Mouse (Mus musculus) limb, embryonic 11.5 days (tissue): ENCODE measurements around the gene Cox19. TPM values are rescaled to one million over a fixed set of nuclear protein-coding genes. Genes with fewer than 3 reads are reported as not detected.
A peak's percentile ranks its signal among the peaks of the same experiment; 100 is the strongest.
"Not testable (repeated sequence)": the region's sequence is repeated elsewhere in the genome, so short reads cannot be mapped to it uniquely, and the experiment has no call there.

ENCODE experiments used
- ATAC-seq: fragments of 200-750 bp; cut with Nextera tagmentation; 2 replicates; pipeline ENCODE4 v1.8.0; 2017; ENCODE audit warnings: low read depth; ENCODE audit not compliant: insufficient number of reproducible peaks, low FRiP score, low TSS enrichment
- DNase-seq: peaks from one replicate; pipeline ENCODE4 v3.0.0-alpha.2; 2015; ENCODE audit warnings: low spot score
- H3K27ac ChIP-seq: fragments of 300-500 bp; sonication (generic); replicated peaks from 2 replicates; pipeline ENCODE4 v1.5.1; 2014; ENCODE audit warnings: low read depth, mild to moderate bottlenecking, low read length
- H3K27me3 ChIP-seq: fragments of 300-500 bp; sonication (generic); 2 replicates; pipeline ENCODE4 v1.6.1; 2014; ENCODE audit warnings: mild to moderate bottlenecking, low read length, mixed read lengths; ENCODE audit not compliant: control insufficient read depth, insufficient read depth
- H3K36me3 ChIP-seq: fragments of 300-500 bp; sonication (generic); 2 replicates; pipeline ENCODE4 v1.6.1; 2014; ENCODE audit warnings: mild to moderate bottlenecking, low read length, moderate library complexity, mixed read lengths; ENCODE audit not compliant: control insufficient read depth, insufficient read depth
- H3K4me1 ChIP-seq: fragments of 300-500 bp; sonication (generic); 2 replicates; pipeline ENCODE4 v1.6.1; 2014; ENCODE audit warnings: low read length, mixed read lengths; ENCODE audit not compliant: control insufficient read depth, insufficient read depth
- H3K4me2 ChIP-seq: fragments of 300-500 bp; sonication (generic); 2 replicates; pipeline ENCODE4 v1.6.1; 2014; ENCODE audit warnings: low read depth, mild to moderate bottlenecking, moderate library complexity; ENCODE audit not compliant: severe bottlenecking
- H3K4me3 ChIP-seq: fragments of 300-500 bp; sonication (generic); 2 replicates; pipeline ENCODE4 v1.5.1; 2014; ENCODE audit warnings: low read depth, low read length
- H3K9ac ChIP-seq: fragments of 300-500 bp; sonication (generic); 2 replicates; pipeline ENCODE4 v1.6.1; 2014; ENCODE audit warnings: mild to moderate bottlenecking, low read length
- H3K9me3 ChIP-seq: fragments of 300-500 bp; sonication (generic); 2 replicates; pipeline ENCODE4 v1.6.1; 2016; ENCODE audit warnings: low read length; ENCODE audit not compliant: control insufficient read depth
- WGBS: fragments of 180-500 bp; shearing (Covaris S2); extraction: QIAGEN DNeasy Blood & Tissue Kit; methylation state at CpG from one replicate; pipeline ENCODE4 v1.1.7; 2014; 5-methylcytosine and 5-hydroxymethylcytosine counted together
- polyA plus RNA-seq: library from polyadenylated mRNA; unstranded; fragments of >200 nt; fragmentation: Nextera tagmentation; extraction: Ambion mirVana; gene quantifications from 2 replicates; pipeline ENCODE4 v1.2.1, GENCODE M21; 2014

Gene Cox19
- polyA plus RNA-seq, 1 experiment from 2014 or later, result 120 TPM

DNA sequence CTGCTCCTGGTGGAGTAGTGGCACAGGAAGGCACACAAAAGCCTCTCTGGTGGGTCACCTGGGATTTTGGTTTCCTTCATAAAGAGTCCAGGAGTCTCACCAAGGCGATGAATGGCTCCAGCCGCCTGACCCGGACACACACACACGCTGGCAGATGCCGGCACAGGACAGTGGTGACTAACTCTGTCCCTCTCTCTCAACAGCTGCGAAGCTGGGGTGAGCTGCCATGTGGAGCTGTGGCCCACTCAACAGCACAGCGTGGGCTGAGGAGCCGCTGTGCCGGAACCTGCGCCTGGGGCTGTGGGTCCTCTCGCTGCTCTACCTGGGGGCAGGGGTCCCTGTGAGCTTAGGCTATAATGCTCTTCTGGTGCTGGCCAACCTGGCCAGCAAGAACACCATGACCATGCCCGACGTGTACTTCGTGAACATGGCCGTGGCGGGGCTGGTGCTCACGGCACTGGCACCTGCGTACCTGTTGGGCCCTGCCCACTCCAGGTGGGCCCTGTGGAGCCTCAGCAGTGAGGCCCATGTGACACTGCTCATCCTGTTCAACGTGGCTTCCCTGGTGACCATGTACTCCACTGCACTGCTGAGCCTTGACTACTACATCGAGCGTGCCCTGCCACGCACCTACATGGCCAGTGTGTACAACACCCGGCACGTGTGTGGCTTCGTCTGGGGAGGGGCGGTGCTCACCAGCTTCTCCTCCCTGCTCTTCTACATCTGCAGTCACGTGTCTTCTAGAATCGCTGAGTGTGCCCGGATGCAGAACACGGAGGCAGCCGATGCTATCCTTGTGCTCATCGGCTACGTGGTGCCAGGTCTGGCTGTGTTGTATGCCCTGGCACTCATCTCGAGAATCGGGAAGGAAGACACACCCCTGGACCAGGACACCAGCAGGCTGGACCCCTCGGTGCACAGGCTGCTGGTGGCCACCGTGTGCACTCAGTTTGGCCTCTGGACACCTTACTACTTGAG lies 41.3 kb upstream of the Cox19 start:
- H3K27ac ChIP-seq, result no peak overlapping the region
- H3K4me2 ChIP-seq, result no peak overlapping the region
- peaks cover 26% of the 10 kb centered on the region for H3K4me1 ChIP-seq
- no peaks in the 10 kb centered on the region; the same call in 1 of the 2 replicates for H3K36me3 ChIP-seq
- WGBS, result 94% methylated on average over 37 of the region's 37 CpGs
- no peaks in the 10 kb centered on the region for H3K9me3 ChIP-seq
- H3K27me3 ChIP-seq, result no peaks in the 10 kb centered on the region
- H3K9ac ChIP-seq, result no peak overlapping the region
- H3K4me3 ChIP-seq, result no peak overlapping the region
- no peak for ATAC-seq
- DNase-seq, result no peak

DNA sequence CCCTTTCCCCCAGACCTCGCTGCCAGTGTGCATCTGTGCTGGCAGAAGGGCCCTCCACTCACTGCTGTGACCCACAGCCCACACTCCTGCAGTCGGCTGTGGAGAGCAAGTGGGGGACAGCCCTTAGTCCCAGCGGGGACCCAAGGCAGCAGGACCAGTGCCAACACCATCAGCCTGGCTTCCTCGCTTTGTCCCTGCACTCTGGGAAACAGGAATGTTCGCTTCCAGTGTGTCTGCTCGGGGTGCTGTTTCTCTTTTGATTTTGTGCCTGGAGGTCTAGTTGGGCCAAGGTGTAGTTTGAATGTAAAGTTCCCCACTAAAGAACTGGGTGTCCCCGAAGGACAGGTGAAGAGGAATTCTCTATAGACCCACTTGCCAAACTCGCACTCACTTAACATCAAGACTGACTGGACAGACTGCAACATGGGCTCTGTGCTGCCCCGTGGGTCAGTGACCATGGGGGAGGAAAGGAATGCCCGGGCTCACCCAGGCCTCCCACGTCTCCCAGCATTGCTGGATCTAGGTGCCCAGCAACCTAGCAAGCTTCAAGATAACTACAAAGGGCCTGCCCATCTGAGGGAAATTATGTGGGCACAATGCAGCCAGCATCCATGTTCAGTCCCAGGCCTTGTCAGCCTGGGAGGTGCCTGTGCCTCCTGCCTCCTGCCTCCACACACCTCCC lies 40.2 kb upstream of the Cox19 start:
- peaks cover 32% of the 10 kb centered on the region for H3K4me1 ChIP-seq
- H3K9ac ChIP-seq, result peak overlapping the region; percentile 7; the same call in 1 of the 2 replicates
- DNase-seq, result no peak
- H3K4me2 ChIP-seq, result no peak overlapping the region
- ATAC-seq, result no peak
- H3K27ac ChIP-seq, result no peak overlapping the region
- 85% methylated on average over 11 of the region's 11 CpGs for WGBS
- H3K4me3 ChIP-seq, result no peak overlapping the region
- no peaks in the 10 kb centered on the region for H3K9me3 ChIP-seq
- no peaks in the 10 kb centered on the region; the same call in 1 of the 2 replicates for H3K36me3 ChIP-seq
- no peaks in the 10 kb centered on the region for H3K27me3 ChIP-seq

DNA sequence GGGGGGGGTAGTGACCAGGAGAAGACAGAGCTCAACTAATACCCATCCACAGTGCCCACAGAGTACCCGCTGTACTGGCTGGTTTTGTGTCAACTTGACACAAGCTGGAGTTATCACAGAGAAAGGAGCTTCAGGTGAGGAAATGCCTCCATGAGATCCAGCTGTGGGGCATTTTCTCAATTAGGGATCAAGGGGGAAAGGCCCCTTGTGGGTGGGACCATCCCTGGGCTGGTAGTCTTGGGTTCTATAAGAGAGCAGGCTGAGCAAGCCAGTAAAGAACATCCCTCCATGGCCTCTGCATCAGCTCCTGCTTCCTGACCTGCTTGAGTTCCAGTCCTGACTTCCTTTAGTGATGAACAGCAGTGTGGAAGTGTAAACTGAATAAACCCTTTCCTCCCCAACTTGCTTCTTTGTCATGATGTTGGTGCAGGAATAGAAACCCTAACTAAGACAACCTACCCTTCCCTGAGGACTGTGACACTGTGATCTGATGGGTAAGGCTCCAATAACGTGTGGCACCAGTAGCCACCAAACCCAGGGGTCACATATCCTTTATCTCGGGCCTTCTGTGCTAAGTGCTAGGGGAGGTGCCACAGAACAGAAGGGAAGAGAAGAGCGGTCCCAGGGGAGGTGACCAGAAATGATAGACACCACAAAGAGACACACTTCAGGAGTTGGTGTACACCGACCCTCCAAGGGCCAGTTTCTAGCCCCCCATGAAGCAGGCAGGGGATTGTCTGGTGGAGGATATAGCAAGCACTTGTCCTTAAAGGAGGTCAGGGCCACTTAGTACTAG lies 39.3 kb upstream of the Cox19 start:
- DNase-seq, H3K27me3 ChIP-seq, H3K4me2 ChIP-seq, H3K36me3 ChIP-seq, ATAC-seq, H3K27ac ChIP-seq, H3K4me3 ChIP-seq, H3K9me3 ChIP-seq: not testable (repeated sequence)
- 78% methylated on average over 5 of the region's 5 CpGs for WGBS
- H3K4me1 ChIP-seq, result peaks cover 32% of the 10 kb centered on the region
- H3K9ac ChIP-seq, result 0 out of 2 replicates have a peak overlapping the region, but pooled peaks have one; percentile 7

DNA sequence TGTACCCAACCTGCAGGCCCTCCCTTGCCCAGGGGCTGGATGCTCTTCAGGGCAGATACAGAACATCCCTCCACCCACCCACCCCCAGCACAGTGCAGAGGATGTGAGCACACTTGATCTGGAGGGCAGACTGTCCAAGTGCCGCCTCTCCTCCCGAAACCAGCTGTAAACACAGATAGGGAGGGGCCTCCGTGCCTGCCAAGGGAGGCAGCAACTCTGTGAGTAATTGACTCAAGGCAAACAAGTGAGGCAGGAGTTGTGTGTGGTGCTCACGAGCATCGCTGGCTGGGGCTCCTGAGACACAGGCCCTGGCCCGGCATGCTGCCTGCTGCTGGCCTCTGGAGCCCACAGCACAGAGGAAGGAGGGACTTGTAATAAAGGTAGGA lies 38.5 kb upstream of the Cox19 start:
- Histone ChIP-seq H3K4me1 (peaks cover 32% of the 10 kb centered on the region), H3K27ac (peak overlapping the region; percentile 86), H3K9me3 (no peaks in the 10 kb centered on the region), H3K27me3 (no peaks in the 10 kb centered on the region), H3K4me3 (no peak overlapping the region), H3K9ac (no peak overlapping the region), H3K36me3 (no peaks in the 10 kb centered on the region; the same call in 1 of the 2 replicates), H3K4me2 (no peak overlapping the region)
- DNase-seq, result peak; percentile 55
- no peak for ATAC-seq
- WGBS, result 8% methylated on average over 6 of the region's 6 CpGs

DNA sequence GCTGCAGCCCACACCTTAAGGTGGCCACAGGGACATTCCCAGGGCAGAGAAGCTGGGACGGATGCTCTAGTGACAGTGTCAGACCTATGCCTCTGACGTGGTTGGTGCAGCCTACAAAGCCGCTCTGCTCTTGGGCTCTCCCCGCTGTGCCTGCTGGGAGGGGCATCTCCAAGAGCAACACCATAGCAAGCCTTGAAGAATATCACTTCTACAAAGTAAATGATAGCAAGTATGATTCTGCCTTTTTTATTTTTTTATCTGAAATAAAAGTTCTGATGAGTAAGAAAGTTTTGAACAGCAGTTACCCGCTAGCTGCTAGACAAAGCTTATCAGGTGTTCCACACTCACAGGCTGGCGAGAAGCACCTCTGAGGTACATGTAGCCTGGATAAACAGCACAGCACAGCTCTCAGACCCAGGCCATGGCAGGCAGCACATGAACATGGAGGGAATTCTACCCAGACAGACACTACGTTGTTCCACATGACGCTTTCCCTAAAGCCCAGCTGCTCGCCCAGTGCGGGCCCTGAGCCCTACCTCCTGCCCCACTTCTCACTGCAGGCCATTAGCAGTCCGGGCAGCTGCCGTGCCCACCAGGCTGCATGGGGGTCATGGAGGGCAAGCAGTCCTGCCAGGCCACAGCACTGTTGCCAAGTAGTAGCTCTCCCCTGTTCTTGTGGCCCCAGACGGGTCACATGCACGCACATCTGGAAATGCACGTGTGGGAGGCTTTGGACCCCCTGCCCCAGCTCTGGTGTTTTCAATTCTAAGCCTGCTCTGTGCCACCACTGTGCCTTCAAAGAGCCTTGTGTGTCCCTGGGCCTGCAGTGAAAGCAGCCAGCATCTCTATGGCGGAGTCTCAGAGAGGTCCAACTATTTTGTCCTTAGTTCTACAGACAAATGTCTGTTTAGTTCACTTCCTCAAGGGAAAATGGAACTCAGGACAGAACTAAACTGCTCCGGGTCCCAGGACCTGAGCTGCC lies 37.8 kb upstream of the Cox19 start:
- Histone ChIP-seq H3K27ac (peak overlapping the region; percentile 86), H3K4me3 (no peak overlapping the region), H3K27me3 (no peaks in the 10 kb centered on the region), H3K4me1 (peaks cover 32% of the 10 kb centered on the region), H3K36me3 (no peaks in the 10 kb centered on the region; the same call in 1 of the 2 replicates), H3K9ac (no peak overlapping the region; the same call in 1 of the 2 replicates), H3K4me2 (no peak overlapping the region), H3K9me3 (no peaks in the 10 kb centered on the region)
- DNase-seq, result peak; percentile 44
- 59% methylated on average over 17 of the region's 17 CpGs for WGBS
- ATAC-seq, result peak; percentile 14; the same call in 1 of the 2 replicates

DNA sequence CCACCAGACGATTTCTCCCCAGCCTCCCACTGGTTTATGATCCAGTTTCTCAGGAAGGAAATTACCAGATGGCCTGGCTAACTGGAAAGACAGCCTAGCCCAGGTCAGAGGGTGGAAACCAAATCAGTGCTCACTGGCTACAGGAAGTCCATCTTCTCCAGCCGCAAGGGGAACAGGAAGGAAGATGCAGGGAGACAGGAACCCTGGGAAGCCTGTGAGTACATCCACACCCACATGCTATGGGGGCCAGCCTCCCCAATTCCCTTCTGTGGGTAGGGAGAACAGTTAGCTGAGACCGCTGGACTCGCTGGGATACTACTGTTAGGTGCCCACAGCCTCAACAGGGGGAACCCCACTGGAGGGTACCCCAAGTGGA lies 37.0 kb upstream of the Cox19 start:
- peak; percentile 48 for DNase-seq
- Histone ChIP-seq H3K27ac (peak overlapping the region; percentile 86), H3K36me3 (no peaks in the 10 kb centered on the region; the same call in 1 of the 2 replicates), H3K4me1 (peaks cover 32% of the 10 kb centered on the region), H3K4me2 (0 out of 2 replicates have a peak overlapping the region, but pooled peaks have one; percentile 15), H3K27me3 (no peaks in the 10 kb centered on the region), H3K4me3 (no peak overlapping the region), H3K9ac (no peak overlapping the region), H3K9me3 (no peaks in the 10 kb centered on the region)
- no peak for ATAC-seq
- 43% methylated on average over 4 of the region's 4 CpGs for WGBS

DNA sequence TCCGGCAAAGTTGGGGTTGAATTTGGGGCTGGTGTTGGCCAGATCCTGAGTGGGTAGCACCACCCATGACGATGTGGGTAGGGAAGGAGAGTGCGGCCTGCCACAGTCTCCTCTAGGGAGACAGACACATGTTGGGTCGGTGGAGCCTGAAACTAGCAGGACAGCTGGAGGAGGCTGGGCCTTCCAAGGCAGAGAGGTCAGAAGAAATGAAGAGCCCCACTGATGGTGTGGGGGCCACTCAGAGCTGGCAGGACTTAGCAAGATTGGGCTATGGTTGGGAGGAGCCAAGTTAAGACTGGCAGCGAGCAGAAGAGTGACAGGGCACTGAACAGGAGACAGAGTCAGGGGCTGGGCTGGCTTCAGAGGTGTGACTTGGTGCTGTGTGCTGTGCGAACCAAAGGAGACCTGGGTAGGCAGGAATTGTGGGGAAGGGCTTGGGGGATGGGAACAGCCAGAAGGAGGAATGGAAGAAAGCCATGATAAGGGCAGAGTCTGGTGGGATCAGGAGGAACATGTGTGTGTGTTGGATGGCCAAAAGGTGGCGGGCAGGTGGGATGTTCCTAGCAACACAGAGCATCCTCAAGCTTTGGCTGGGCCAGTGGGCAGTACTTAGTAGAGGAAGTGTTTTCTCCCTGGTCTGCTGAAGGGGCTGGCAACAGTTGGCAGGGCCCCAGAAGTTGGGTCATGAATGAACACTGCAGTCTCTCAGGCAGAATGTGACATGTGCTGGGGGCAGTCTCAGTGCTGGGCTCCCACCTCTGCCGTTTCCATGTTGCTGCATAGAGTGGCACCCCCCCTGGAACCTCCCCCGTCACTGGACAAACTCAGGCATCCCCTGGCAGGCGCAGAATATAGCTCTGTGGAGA lies 36.3 kb upstream of the Cox19 start:
- peak; percentile 32 for ATAC-seq
- Histone ChIP-seq H3K4me2 (0 out of 2 replicates have a peak overlapping the region, but pooled peaks have one; percentile 15), H3K4me1 (peaks cover 32% of the 10 kb centered on the region), H3K36me3 (no peaks in the 10 kb centered on the region), H3K27me3 (no peaks in the 10 kb centered on the region), H3K4me3 (no peak overlapping the region), H3K9me3 (no peaks in the 10 kb centered on the region), H3K27ac (peak overlapping the region; percentile 86), H3K9ac (no peak overlapping the region)
- WGBS, result 60% methylated on average over 10 of the region's 10 CpGs
- DNase-seq, result no peak
